Mouse (Mus musculus) erythroblast, embryonic 14.5 days (primary cell): Measurements from ENCODE around the gene Slc3a2. TPM values are rescaled to one million over a fixed set of nuclear protein-coding genes. Genes with fewer than 3 reads are reported as not detected.

Experiments
- H3K27me3 ChIP-seq: 2 replicates; pipeline ENCODE4 v1.6.1; 2012; ENCODE audit warnings: inconsistent platforms; ENCODE audit not compliant: control insufficient read depth
- H3K36me3 ChIP-seq: 2 replicates; pipeline ENCODE4 v1.6.1; 2012; ENCODE audit warnings: mild to moderate bottlenecking, inconsistent platforms; ENCODE audit not compliant: control insufficient read depth
- H3K4me1 ChIP-seq: 2 replicates; pipeline ENCODE4 v1.6.1; 2012; ENCODE audit warnings: inconsistent platforms; ENCODE audit not compliant: control insufficient read depth
- H3K4me3 ChIP-seq: replicated peaks from 2 replicates; pipeline ENCODE3; 2012; ENCODE audit warnings: moderate library complexity, mild to moderate bottlenecking, inconsistent platforms
- H3K9me3 ChIP-seq: 2 replicates; pipeline ENCODE4 v1.6.1; 2012; ENCODE audit warnings: low read length, inconsistent platforms, mixed read lengths; ENCODE audit not compliant: control insufficient read depth
- GATA1 ChIP-seq: IDR thresholded peaks from 2 replicates; pipeline ENCODE4 v1.6.1; 2012; ENCODE audit warnings: low read length, inconsistent platforms, mixed read lengths
- TAL1 ChIP-seq: IDR thresholded peaks from 3 replicates; pipeline ENCODE4 v1.6.1; 2012; ENCODE audit warnings: low read length, inconsistent platforms, mixed read lengths
- polyA plus RNA-seq: library from polyadenylated mRNA; stranded (reverse); fragments of >175 nt; gene quantifications from 2 replicates; pipeline ENCODE4 v1.2.3, GENCODE M21; 2012

Gene Slc3a2
- polyA plus RNA-seq, 1 experiment = 33.5 TPM

DNA sequence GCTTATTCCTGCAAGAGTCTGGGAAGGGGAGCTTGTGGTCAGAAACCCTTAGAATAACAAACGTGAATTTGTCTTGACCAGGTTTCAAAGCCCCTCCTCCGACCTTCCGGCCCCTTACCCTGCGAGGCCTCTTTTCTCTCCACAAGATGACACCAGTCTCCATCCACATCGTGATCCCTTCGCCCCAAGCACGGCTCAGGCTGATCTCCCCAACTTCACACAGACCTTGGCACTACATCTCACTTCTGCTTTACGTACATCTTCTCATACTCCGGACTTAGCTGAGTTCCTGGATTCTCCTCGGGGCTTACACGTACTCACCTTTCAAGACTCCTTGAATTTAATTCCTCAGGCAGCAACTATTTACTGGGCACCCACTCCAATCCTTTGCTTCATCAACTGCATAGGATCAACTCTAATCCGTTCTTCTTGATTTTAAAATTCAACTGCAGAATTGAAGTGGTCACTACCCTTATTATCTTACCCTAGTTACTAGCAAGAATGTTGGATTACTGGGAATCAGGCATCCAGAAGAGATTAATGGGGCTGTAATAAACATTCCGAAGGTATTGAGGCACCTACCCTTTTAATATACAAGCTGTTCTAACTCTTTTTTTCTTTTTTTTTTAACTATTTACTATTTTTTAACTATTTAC is 9.0 kb downstream of the Slc3a2 start:
- H3K27me3 ChIP-seq = no peaks in the 10 kb centered on the region
- peak overlapping the region; percentile 91 for H3K4me3 ChIP-seq
- no peaks in the 10 kb centered on the region for H3K9me3 ChIP-seq
- H3K4me1 ChIP-seq = peaks cover 82% of the 10 kb centered on the region
- TF ChIP-seq TAL1 (no peak), GATA1 (no peak)
- H3K36me3 ChIP-seq = peaks cover 45% of the 10 kb centered on the region

DNA sequence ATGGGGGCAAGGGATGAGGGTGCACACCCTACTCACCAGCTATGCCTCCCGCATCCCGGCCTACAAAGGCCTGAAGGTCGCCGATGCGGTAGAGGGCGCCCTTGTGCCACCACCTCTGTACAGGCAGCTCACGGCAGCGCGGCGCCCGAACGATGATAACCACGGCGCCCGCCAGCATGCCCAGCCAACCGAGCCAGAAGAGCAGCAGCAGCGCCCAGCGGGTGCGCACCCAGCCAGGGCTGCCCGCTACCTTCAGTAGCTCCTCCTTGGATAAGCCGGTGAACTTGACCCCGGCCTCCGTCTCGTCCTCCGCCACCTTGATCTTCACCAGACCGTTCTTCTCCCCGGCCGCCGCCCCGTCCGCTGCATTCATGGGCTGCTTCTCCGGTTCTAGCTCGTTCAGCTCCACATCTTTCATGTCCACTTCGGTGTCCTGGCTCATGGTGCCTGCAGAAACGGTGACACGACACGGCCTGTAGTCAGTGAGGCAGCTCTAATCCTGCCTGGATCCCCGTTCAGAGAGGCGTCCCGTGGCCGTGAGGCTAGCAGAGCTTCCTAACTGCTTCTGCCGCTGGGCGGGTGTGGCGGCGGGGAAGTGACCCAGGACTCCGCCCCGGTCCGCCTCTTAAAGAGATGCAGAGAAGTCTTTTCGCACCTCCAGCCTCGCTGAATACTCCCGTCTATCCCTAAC is 9.7 kb downstream of the Slc3a2 start:
- TF ChIP-seq TAL1 = no peak
- no peak for TF ChIP-seq GATA1
- H3K9me3 ChIP-seq = no peaks in the 10 kb centered on the region
- peaks cover 52% of the 10 kb centered on the region for H3K36me3 ChIP-seq
- H3K4me1 ChIP-seq = peaks cover 82% of the 10 kb centered on the region
- H3K4me3 ChIP-seq = peak overlapping the region; percentile 91
- H3K27me3 ChIP-seq = no peaks in the 10 kb centered on the region

GRCm38 (mm10) chr19:8712870-8713305 is 10.3 kb downstream of the Slc3a2 start:
- Histone ChIP-seq H3K4me1 (peaks cover 82% of the 10 kb centered on the region), H3K36me3 (peaks cover 57% of the 10 kb centered on the region), H3K27me3 (no peaks in the 10 kb centered on the region), H3K4me3 (peak overlapping the region; percentile 91), H3K9me3 (no peaks in the 10 kb centered on the region)
- no peak for TF ChIP-seq TAL1
- TF ChIP-seq GATA1 = no peak

- H3K36me3 ChIP-seq = peaks cover 64% of the 10 kb centered on the region
- no peaks in the 10 kb centered on the region for H3K9me3 ChIP-seq
- peaks cover 82% of the 10 kb centered on the region for H3K4me1 ChIP-seq
- peak overlapping the region; percentile 91 for H3K4me3 ChIP-seq
- TF ChIP-seq GATA1 (no peak), TAL1 (no peak)
- H3K27me3 ChIP-seq = no peaks in the 10 kb centered on the region
These were observed 11.0 kb downstream of the Slc3a2 start for GRCm38 (mm10) chr19:8711949-8712869.

DNA sequence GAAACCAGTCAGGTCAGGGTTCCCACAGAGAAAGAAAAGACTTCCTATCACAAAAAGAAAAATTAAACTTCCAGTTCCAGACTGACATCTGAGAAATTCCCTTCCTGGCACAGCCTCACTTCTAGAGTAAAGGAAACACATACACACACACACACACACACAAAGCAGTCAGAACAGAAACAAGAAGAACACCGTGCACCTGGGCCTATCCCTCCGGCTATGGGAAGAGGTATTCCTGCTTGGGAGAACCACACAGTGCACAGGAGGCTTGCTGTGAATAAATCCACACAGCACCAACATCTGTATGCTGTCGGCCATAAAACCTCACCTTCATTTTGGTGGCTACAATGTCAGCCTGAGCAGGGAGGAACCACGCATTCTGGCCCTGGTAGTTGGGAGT is 11.7 kb downstream of the Slc3a2 start:
- Histone ChIP-seq H3K36me3 (peaks cover 71% of the 10 kb centered on the region), H3K4me1 (peaks cover 82% of the 10 kb centered on the region), H3K4me3 (peak overlapping the region; percentile 91), H3K9me3 (no peaks in the 10 kb centered on the region), H3K27me3 (no peaks in the 10 kb centered on the region)
- TF ChIP-seq GATA1 (no peak), TAL1 (no peak)

GRCm38 (mm10) chr19:8710057-8710456 is 13.1 kb downstream of the Slc3a2 start:
- peaks cover 79% of the 10 kb centered on the region for H3K36me3 ChIP-seq
- peaks cover 75% of the 10 kb centered on the region for H3K4me1 ChIP-seq
- peak overlapping the region; percentile 91 for H3K4me3 ChIP-seq
- TF ChIP-seq GATA1 (no peak), TAL1 (no peak)
- H3K9me3 ChIP-seq = no peaks in the 10 kb centered on the region
- H3K27me3 ChIP-seq = no peaks in the 10 kb centered on the region

- Histone ChIP-seq H3K4me1 (peaks cover 63% of the 10 kb centered on the region), H3K27me3 (no peaks in the 10 kb centered on the region), H3K9me3 (no peaks in the 10 kb centered on the region), H3K4me3 (peak overlapping the region; percentile 91), H3K36me3 (peaks cover 84% of the 10 kb centered on the region)
- TF ChIP-seq TAL1 (no peak), GATA1 (no peak)
These were observed 14.2 kb downstream of the Slc3a2 start for GRCm38 (mm10) chr19:8708954-8709353.

DNA sequence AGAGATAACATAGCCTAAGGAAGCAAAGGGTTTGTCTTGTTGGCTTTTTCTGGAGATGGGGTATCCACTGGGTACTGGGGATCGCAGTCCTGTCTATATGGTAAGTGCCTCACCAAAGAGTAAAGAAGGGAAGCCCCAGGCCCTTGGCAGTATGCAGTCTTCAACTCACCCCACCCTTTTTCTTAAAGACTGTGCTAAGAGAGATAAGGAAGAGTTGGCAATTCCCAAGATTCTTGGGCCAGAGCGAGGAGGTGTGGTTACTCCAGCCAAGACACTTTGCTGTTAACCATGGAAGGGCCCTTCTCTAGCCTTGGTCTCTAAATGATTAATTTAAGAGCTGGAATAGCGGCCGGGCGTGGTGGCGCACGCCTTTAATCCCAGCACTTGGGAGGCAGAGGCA is 16.2 kb downstream of the Slc3a2 start:
- Histone ChIP-seq H3K27me3 (no peaks in the 10 kb centered on the region), H3K36me3 (peaks cover 72% of the 10 kb centered on the region), H3K4me1 (peaks cover 60% of the 10 kb centered on the region), H3K4me3 (no peak overlapping the region), H3K9me3 (no peaks in the 10 kb centered on the region)
- no peak for TF ChIP-seq GATA1
- no peak for TF ChIP-seq TAL1
